Mouse (Mus musculus) liver, adult 2 months (tissue): ENCODE results near the gene D11Wsu47e.

ENCODE experiments used
- CTCF ChIP-seq: fragments of 200-500 bp; IDR thresholded peaks from 2 replicates; pipeline ENCODE4 v1.5.1; 2011; ENCODE audit warnings: low read depth, low read length, control low read depth
- POLR2A ChIP-seq: fragments of 200-500 bp; IDR thresholded peaks from 2 replicates; pipeline ENCODE4 v1.6.1; 2011; ENCODE audit warnings: low read length, control low read depth; ENCODE audit not compliant: insufficient read depth; ENCODE audit errors: extremely low read depth

DNA sequence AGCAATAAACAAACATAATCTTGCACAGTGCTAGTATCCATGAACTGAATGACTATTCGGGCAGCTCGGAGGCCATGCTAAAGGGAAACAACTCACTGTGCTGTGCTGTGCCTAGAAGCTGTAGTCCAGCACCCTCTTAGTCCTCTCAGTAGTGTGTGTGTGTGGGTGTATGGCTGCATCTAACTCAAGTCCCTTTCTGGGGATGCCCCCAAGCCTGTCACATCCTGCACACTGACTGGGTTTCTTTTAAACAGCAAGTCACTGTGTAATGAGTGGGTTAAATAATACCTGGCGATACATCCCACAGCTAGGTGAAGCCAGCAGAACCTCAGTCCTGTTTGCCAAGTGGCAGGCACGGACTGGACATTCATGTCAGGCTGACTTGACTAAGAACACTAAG is 25.4 kb upstream of the D11Wsu47e start:
- TF ChIP-seq POLR2A, result no peak
- no peak for TF ChIP-seq CTCF
